Mouse (Mus musculus): Measurements from ENCODE around the gene Asb15. TPM values are rescaled to one million over a fixed set of nuclear protein-coding genes. Genes with fewer than 3 reads are reported as not detected.

Asb15 gene
- polyA plus RNA-seq, 1 experiment: 0.24 TPM

DNA sequence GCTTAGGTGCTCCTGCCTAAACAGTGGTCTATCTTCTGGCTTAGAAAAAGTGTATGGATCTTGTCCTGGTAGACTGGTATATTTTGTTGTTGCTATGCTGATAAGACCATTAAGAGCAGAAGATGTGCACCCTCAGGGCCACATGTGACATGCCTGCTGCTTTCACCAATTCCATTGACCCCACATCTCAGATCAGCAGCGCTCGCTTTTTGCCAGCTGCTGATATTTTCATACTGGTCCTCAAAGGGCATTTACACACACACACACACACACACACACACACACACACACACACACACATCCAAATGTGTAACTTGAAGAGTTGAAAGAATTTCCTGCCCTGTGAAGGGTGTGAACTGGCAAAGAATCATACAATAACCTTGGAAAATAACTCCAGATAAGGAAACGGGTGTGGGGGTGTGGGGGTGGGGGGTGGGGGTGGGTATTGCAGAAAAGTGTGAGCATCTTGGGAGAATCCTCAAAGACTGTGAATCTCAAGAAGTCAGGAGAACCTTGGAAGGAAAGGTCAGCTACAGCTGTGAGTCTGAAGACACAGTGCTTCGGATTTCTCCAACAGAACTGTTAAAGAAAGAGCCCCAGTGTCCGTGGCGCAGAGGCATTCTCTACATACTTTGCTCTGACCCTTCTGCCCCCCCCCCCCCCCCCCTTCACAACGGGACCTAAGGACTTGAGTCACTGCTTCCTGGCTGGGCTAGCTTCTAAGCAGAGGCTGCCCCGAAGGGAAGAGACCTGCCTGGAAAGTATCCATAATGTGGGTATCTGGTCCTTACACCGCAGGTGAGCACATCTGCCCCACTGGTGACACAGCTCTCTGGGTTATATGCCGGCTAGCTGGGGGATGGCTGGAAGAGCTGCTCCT, 57.7 kb downstream of the Asb15 start:
- H3K4me3 ChIP-seq (ENCODE audit: insufficient read depth, low read depth, low read length): no peak overlapping the region
- peaks cover 2% of the 10 kb centered on the region; the same call in 1 of the 2 replicates for H3K4me1 ChIP-seq (ENCODE audit: control insufficient read depth, insufficient read depth, insufficient read length, low read length)
- H3K27ac ChIP-seq (replicated peaks; ENCODE audit: low read depth, low read length): peak overlapping the region; percentile 96

DNA sequence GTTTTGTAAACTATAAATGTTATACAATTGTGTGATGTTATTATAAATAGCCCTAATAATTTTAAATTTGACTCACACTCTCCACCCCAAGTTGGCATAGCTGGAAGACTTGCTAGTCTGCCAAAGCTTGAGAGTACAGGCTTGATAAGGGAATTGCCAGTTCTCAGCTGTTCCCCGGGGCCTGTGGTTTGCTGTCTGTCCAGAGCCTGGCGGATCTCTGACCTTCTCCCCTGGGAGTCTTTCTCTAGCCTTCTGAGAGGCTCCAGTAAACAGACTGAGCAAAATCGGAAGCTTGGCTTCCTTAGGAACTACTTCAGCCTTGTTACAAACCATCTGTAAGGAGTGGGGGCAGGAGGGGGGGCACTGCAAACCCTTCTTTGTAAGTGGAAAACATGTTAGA, 58.9 kb downstream of the Asb15 start:
- no peak overlapping the region for H3K27ac ChIP-seq (replicated peaks; ENCODE audit: low read depth, low read length)
- peaks cover 2% of the 10 kb centered on the region; the same call in 1 of the 2 replicates for H3K4me1 ChIP-seq (ENCODE audit: control insufficient read depth, insufficient read depth, insufficient read length, low read length)
- no peak overlapping the region for H3K4me3 ChIP-seq (ENCODE audit: insufficient read depth, low read depth, low read length)

DNA sequence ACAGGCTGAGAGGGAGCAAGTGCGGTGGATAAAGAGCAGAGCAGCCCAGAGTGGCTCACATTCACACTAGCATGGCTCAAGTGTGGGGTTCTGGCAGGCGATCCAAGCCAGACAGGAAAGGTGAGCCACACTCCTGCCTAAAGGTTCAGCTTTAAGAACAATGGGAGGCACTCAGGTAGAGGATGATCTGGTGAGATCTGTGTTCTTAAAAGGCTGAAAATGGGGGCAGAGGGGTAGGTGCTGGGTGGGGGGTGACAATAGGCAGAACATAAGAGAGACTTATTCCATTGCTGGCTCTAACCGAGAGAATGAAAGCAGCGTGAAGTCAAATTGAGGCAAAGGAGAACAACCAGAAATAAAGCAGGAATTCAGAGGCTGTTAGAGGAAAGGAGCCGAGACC, 62.3 kb downstream of the Asb15 start:
- Histone ChIP-seq H3K4me1 (ENCODE audit: control insufficient read depth, insufficient read depth, insufficient read length, low read length) (peaks cover 2% of the 10 kb centered on the region; the same call in 1 of the 2 replicates), H3K27ac (replicated peaks; ENCODE audit: low read depth, low read length) (no peak overlapping the region), H3K4me3 (ENCODE audit: insufficient read depth, low read depth, low read length) (no peak overlapping the region)

DNA sequence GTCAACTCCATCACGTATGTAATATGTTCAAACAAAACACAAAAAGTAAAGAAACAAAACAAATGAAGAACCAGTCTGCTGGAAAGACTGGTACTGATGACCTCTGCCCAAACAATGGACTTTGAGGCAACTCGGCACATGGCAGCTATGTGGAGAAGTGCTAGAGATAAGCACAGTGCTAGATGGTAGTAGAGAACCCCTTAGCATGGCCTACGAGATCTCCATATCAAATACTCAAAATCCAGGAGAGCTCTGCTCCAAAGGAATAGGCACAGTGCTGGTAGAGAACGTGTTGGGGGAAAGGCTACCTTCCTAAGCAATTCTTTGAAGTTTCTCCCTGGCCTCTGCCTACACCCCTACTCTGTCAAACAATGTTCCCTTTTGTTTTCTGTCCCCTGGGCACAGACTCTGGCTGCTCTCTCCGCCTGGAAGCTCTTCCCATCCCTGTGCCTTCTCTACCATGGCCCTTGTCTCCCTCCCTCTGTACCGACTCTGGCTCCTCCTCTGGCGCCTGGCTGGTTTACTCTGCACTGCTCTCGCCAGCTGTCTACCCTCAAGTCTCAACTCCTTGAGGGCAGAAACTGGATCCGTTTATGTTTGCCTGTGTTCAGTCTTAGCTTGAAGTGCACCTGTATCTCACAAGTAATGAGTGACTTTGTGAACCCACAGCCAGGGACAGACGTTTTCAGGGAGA, 63.7 kb downstream of the Asb15 start:
- Histone ChIP-seq H3K4me3 (ENCODE audit: insufficient read depth, low read depth, low read length) (no peak overlapping the region), H3K27ac (replicated peaks; ENCODE audit: low read depth, low read length) (no peak overlapping the region; the same call in 1 of the 2 replicates), H3K4me1 (ENCODE audit: control insufficient read depth, insufficient read depth, insufficient read length, low read length) (peaks cover 2% of the 10 kb centered on the region; the same call in 1 of the 2 replicates)

DNA sequence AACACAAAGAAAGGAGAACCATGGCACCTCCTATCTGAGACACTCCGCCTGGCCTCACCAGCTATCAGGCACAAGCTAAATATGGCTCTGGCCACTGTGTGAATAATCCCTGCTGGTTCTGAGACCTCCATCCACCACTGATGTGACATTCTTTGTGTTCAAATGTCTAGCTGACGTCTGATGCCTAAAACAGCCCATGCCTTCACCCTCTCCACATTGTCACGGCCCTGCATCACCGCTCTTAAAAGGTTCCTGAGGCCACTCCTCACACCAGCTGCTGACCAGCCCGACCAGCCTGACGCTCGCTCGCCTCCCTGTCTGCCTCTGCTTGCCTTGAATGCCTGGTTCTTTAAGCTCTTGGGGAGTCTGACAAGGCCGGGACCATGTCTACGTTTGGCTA, 69.6 kb downstream of the Asb15 start, which contains the start of gene Lmod2:
TSS of gene Lmod2 (plus strand) at position 263 of the 400 bp plus-strand sequence.
- peaks cover 11% of the 10 kb centered on the region for H3K4me1 ChIP-seq (ENCODE audit: control insufficient read depth, insufficient read depth, insufficient read length, low read length)
- no peak within 1 kb of the TSS for H3K4me3 ChIP-seq (ENCODE audit: insufficient read depth, low read depth, low read length)
- no peak within 1 kb of the TSS for H3K27ac ChIP-seq (replicated peaks; ENCODE audit: low read depth, low read length)

DNA sequence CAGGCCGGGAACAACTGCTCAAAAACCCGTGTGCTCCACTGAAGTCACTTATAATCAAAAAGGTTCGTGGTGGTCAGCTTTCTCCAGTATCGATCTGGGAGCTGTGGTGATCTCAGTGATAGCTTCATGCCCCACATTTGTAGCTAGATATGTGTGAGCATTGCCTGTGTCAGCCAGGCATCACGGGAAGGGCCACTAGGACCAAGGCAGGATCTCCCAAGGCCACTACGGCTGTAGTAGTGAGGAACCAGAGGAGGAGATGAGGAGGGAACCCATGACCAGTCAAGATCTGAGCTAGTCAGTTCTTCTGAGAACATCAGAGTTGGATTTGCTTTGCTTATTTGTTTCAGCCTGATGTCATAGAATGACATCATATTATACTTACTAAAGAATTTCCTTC, 71.2 kb downstream of the Asb15 start:
- Histone ChIP-seq H3K4me1 (ENCODE audit: control insufficient read depth, insufficient read depth, insufficient read length, low read length) (peaks cover 11% of the 10 kb centered on the region), H3K27ac (replicated peaks; ENCODE audit: low read depth, low read length) (no peak overlapping the region), H3K4me3 (ENCODE audit: insufficient read depth, low read depth, low read length) (no peak overlapping the region)

DNA sequence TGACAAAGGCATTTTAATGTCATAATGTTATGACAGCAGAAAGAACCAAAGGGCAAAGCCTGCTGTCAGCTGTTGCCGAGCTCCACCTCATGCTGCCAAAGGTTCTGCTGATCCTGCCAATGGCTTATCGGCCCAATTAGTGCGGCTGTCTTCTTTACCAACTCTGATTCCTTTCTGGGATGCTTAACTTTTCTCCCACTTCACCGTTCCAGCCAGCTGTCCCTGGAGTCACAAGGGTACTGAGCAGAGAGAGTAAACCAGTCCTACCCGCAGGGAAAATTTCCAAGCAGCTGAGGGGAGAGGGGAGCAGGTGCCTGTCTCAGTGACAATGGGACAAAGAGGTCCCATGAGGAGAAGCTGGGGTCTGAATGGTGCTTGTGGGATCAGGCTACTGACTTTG, 71.7 kb downstream of the Asb15 start:
- no peak overlapping the region for H3K4me3 ChIP-seq (ENCODE audit: insufficient read depth, low read depth, low read length)
- peaks cover 11% of the 10 kb centered on the region for H3K4me1 ChIP-seq (ENCODE audit: control insufficient read depth, insufficient read depth, insufficient read length, low read length)
- H3K27ac ChIP-seq (replicated peaks; ENCODE audit: low read depth, low read length): no peak overlapping the region

DNA sequence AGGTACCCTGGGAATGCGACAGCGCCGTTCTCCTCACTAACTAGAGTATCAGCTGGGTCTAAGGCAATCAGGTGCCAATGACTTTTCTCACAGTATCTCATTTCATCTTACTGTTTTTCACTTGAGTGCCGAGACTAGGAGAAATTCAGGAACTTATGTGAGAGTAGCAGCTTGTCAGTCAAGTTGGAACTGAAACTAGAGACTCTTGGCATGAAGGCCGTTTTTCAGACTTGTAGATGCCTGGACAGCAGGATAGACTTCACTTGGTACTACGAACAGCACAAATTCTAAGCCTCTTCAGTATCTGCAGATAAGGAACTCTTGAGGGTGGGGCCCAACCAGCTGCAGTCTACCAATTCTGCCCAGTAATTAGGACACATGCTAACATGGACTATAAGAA, 72.2 kb downstream of the Asb15 start:
- H3K4me1 ChIP-seq (ENCODE audit: control insufficient read depth, insufficient read depth, insufficient read length, low read length): peaks cover 11% of the 10 kb centered on the region
- H3K27ac ChIP-seq (replicated peaks; ENCODE audit: low read depth, low read length): no peak overlapping the region
- no peak overlapping the region for H3K4me3 ChIP-seq (ENCODE audit: insufficient read depth, low read depth, low read length)

DNA sequence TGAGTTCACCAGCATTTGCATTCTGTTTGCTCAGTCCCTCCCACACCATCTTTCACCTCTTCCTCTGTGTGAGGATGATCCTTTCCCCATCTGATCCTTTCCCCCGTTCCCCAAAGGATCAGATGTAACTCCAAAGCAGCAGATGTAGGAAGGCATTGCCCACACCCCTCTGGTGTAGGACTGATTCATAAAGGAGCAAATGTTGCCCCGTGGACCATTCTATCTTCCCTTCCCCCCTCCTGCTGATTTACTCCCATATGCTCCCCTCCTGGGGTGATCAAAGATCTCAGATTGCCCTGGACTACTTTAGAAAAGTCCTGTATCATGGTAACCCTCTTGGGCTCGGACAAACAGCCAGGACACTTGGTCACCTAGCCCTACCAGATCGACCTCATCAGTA, 72.8 kb downstream of the Asb15 start:
- H3K4me1 ChIP-seq (ENCODE audit: control insufficient read depth, insufficient read depth, insufficient read length, low read length): peaks cover 11% of the 10 kb centered on the region
- no peak overlapping the region for H3K27ac ChIP-seq (replicated peaks; ENCODE audit: low read depth, low read length)
- H3K4me3 ChIP-seq (ENCODE audit: insufficient read depth, low read depth, low read length): no peak overlapping the region

DNA sequence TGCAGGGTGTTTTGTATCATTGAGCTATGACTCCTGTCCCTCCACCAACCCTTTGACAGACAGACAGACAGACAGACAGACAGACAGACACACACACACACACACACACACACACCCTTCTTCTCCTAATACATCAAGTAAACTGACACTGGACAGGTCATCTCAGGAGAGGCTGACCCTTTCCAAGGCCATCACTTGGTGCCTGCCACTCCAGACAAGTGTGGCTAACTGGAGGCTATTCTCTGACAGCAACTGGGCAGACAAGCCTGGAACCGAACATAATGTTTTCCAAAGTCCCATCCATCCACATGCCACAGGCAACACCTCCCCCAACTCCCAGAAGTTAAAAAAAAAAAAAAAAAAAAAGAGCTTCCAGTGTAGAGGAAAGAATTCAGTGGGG, 73.7 kb downstream of the Asb15 start:
- no peak overlapping the region for H3K27ac ChIP-seq (replicated peaks; ENCODE audit: low read depth, low read length)
- H3K4me3 ChIP-seq (ENCODE audit: insufficient read depth, low read depth, low read length): no peak overlapping the region
- H3K4me1 ChIP-seq (ENCODE audit: control insufficient read depth, insufficient read depth, insufficient read length, low read length): peaks cover 11% of the 10 kb centered on the region

DNA sequence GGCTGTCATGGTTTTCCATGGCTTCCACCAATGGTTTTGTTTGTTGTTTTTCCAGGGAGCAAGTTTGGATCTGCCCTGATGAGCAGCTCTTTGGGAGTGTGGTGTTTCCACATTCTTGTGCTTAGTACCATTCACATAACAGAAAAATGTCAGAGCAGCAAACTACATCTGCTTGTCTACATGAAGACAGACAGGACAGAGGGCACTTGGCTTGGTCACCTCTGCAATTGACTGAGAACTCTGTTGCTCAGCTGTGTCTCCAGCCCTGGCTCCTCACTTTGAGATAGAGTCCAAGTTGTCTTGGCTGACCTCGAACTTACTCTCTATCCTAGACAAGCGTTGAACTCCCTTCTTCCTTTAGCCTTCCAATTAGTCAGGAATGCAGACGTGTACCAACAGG, 74.4 kb downstream of the Asb15 start:
- Histone ChIP-seq H3K4me3 (ENCODE audit: insufficient read depth, low read depth, low read length) (no peak overlapping the region), H3K4me1 (ENCODE audit: control insufficient read depth, insufficient read depth, insufficient read length, low read length) (peaks cover 11% of the 10 kb centered on the region), H3K27ac (replicated peaks; ENCODE audit: low read depth, low read length) (no peak overlapping the region)

DNA sequence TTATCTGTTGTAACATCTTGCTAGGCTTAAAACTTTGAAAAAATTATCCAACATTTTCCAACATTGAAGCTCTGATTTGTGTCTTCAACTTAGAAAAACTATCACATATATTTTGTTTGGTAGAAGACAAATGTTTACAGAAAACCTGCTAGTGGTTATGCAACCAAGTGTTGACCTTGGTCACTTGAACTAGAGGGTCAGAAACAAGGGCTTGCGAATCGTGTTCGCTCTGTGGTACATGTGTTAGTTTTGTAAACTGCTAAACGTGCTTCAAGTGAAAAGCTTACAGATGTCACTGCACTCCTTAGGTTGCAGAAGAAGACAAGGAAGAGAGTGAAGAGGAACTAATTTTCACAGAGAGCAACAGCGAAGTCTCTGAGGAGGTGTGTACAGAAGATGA, 75.0 kb downstream of the Asb15 start:
- Histone ChIP-seq H3K4me3 (ENCODE audit: insufficient read depth, low read depth, low read length) (no peak overlapping the region), H3K4me1 (ENCODE audit: control insufficient read depth, insufficient read depth, insufficient read length, low read length) (peaks cover 11% of the 10 kb centered on the region), H3K27ac (replicated peaks; ENCODE audit: low read depth, low read length) (no peak overlapping the region)

DNA sequence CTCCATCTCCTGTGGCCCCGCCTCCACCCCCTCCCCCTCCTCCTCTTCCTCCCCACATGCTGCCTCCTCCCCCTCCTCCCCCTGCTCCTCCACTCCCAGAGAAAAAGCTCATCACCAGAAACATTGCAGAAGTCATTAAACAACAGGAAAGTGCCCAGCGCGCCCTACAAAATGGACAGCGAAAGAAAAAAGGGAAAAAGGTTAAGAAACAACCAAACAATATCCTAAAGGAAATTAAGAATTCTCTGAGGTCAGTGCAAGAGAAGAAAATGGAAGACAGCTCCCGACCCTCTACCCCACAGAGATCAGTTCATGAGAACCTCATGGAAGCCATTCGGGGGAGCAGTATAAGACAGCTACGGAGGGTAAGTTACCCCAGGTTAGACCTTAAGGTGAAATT, 76.3 kb downstream of the Asb15 start:
- Histone ChIP-seq H3K4me1 (ENCODE audit: control insufficient read depth, insufficient read depth, insufficient read length, low read length) (peaks cover 8% of the 10 kb centered on the region), H3K27ac (replicated peaks; ENCODE audit: low read depth, low read length) (no peak overlapping the region), H3K4me3 (ENCODE audit: insufficient read depth, low read depth, low read length) (no peak overlapping the region)

DNA sequence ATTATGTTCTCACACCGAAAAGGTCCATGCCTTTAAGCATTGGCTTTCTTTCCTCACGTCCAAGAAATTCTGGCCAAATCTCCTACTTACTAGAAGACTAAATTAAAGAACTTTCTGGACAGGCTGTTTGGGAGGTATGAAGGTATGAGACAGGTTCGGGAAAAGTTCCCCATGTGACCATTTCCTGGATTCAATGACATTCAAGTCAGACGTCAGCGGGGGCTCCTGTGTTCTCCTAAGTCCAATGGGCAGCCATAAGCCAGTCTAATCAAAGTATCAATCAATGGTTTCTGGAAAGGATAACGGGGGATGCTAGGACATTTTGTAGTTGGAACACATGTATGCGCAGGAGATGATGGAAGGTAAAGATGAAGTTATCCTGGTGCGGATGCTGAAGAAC, 77.7 kb downstream of the Asb15 start:
- no peak overlapping the region for H3K4me3 ChIP-seq (ENCODE audit: insufficient read depth, low read depth, low read length)
- H3K4me1 ChIP-seq (ENCODE audit: control insufficient read depth, insufficient read depth, insufficient read length, low read length): peaks cover 5% of the 10 kb centered on the region
- H3K27ac ChIP-seq (replicated peaks; ENCODE audit: low read depth, low read length): no peak overlapping the region

DNA sequence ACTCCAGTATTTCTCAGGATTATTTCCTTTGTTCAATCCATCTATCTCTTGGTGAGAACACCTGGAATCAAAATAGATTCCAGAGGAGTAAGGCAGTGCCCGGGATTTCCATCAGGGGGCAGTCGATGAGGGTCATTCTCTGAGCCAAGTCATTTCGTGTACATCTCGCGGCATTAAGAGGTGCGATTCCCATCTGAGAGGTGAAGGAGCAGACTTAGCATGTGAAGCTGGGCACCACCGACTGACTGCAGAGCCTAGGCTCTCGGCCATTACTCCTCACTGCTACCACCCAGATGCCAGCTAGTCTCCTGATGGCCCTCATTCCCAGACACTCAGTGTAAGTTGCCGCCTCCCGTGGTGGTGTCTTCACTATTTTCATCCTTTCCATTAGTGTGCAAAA, 78.6 kb downstream of the Asb15 start:
- Histone ChIP-seq H3K27ac (replicated peaks; ENCODE audit: low read depth, low read length) (no peak overlapping the region), H3K4me1 (ENCODE audit: control insufficient read depth, insufficient read depth, insufficient read length, low read length) (peaks cover 3% of the 10 kb centered on the region; the same call in 1 of the 2 replicates), H3K4me3 (ENCODE audit: insufficient read depth, low read depth, low read length) (no peak overlapping the region)

DNA sequence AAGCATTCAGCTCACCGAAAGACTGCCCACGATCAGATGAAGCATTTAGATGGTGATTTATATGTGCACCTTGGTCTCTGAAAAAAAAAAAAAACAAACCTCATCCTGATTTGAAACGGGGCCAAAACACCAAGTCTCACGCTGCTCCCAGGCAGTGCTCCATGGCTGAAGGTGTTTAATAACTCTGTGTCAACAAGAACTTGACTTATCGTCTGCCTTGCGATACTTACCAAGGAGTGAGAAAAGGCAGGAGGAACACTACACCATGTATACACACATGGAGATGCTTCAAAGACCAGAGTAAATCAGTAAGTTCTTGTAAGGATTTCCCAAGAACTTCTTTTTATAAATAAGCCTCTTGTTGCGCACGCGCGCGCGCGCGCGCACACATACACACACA, 79.6 kb downstream of the Asb15 start:
- Histone ChIP-seq H3K4me1 (ENCODE audit: control insufficient read depth, insufficient read depth, insufficient read length, low read length) (no peaks in the 10 kb centered on the region), H3K27ac (replicated peaks; ENCODE audit: low read depth, low read length) (no peak overlapping the region), H3K4me3 (ENCODE audit: insufficient read depth, low read depth, low read length) (no peak overlapping the region)

All from brown adipose tissue, adult 24 weeks (tissue).